Mouse (Mus musculus) cerebellum, adult 2 months (tissue): ENCODE measurements at regions not wholly inside any gene's neighbourhood (a gene's known extent, or its start where the extent isn't known, plus 50 kb on each side); places are given as distances from the start of the nearest gene placed in this dataset.
A peak's percentile ranks its signal among the peaks of the same experiment; 100 is the strongest.

Experiments used
- DNase-seq, 2 experiments: peaks; one replicate each; pipeline ENCODE4 v3.0.0; 2021
- H3K27ac ChIP-seq: fragments of 200-500 bp; 2 replicates; pipeline ENCODE4 v1.5.1; 2012; ENCODE audit warnings: low read length, control low read depth, inconsistent platforms; ENCODE audit not compliant: insufficient read depth
- H3K27me3 ChIP-seq: fragments of 200-500 bp; 2 replicates; pipeline ENCODE4 v1.6.1; 2012; ENCODE audit warnings: inconsistent platforms, mild to moderate bottlenecking, low read length, moderate library complexity; ENCODE audit not compliant: control insufficient read depth, insufficient read depth
- H3K4me1 ChIP-seq: fragments of 200-500 bp; 2 replicates; pipeline ENCODE4 v1.6.1; 2011; ENCODE audit warnings: low read length; ENCODE audit not compliant: control insufficient read depth, insufficient read depth
- H3K4me3 ChIP-seq: fragments of 200-500 bp; replicated peaks from 2 replicates; pipeline ENCODE3; 2011; ENCODE audit warnings: mild to moderate bottlenecking, low read depth, low read length, control low read depth; ENCODE audit not compliant: insufficient read depth
- CTCF ChIP-seq: fragments of 200-500 bp; IDR thresholded peaks from 2 replicates; pipeline ENCODE4 v1.5.1; 2011; ENCODE audit warnings: low read depth, mild to moderate bottlenecking, control low read depth, low read length, moderate library complexity, borderline replicate concordance; ENCODE audit not compliant: insufficient read depth
- POLR2A ChIP-seq: fragments of 200-500 bp; IDR thresholded peaks from 2 replicates; pipeline ENCODE4 v1.6.1; 2011; ENCODE audit warnings: low read length, control low read depth, borderline replicate concordance; ENCODE audit not compliant: insufficient read depth
- WGBS: fragments of 180-500 bp; shearing (Covaris S2); methylation state at CpG from one replicate; pipeline ENCODE4 v1.1.7; 2018; 5-methylcytosine and 5-hydroxymethylcytosine counted together

DNA sequence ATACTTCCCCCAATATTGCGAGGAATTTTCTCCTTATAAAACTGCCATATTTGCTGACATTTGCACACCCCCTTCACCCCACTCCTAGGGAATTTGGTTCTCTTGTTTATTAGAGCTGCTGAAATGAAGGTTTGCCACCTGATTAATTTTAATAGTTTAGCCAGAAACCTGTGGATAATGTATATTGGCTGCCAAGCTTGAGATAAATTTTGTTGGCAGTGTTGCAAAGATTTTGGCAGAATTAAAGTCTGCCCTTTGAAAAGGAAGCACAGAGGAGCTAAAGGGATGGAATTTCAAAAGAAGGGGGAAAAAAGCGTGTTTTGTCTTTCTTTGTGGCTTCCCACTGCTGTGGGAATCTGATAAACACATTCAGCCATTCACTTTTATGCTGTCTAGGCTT lies 354.6 kb upstream of the Car10 start:
- WGBS = 10% methylated on average over 2 of the region's 2 CpGs
- no peaks in the 10 kb centered on the region; the same call in 1 of the 2 replicates for H3K4me1 ChIP-seq
- peak in 1 of 2 experiments; percentile 68 for DNase-seq
- H3K27me3 ChIP-seq = no peaks in the 10 kb centered on the region
- H3K27ac ChIP-seq = no peak overlapping the region
- no peak overlapping the region for H3K4me3 ChIP-seq
- TF ChIP-seq POLR2A (no peak), CTCF (no peak)

DNA sequence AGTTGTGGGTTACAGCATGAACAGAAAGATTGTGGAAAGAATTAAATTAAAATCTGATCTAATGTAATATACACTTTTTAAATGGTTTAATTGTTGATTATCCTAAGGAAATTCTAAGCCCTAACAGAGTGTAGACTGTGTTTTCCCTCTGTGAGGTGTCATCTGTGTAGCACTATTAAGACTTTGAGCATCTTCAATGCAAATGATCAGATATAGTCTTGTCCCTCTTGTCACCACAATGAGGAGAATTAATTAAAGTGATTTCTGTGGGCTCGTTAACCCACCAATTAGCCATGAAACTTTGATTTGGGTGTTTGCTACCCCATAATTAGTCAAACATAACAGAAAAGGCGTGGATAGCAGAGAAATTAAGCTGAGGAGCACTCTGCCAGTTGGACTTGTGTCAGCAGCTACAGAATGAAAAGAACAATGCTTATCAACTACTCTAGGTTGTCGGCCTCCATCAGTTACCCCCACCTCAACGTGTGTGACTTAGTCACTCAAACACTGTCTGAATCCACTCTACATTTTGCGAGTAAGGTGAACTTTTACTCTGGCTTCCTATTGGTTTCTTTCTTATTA lies 339.4 kb upstream of the Car10 start:
- 57% methylated on average over 5 of the region's 5 CpGs for WGBS
- no peak for DNase-seq
- Histone ChIP-seq H3K27me3 (no peaks in the 10 kb centered on the region), H3K4me1 (no peaks in the 10 kb centered on the region), H3K27ac (no peak overlapping the region), H3K4me3 (no peak overlapping the region)
- TF ChIP-seq CTCF = no peak
- TF ChIP-seq POLR2A = no peak

DNA sequence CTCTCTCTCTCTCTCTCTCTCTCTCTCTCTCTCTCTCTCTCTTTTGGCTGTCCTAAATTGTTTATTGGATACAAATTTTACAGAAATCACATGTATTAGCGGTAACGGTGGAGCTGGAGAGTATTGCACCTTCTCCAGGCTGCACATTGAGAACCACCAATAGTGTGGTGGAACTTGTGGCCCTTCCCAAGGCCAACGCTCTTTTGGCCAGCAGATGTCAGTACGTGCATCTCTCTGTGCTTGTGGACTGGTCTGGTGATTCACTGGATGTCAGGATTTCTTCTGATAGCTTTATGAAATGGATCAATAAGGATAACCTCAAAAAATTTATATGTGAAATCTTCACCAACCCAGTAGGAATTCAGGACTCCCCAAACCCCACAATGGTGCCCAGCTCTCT lies 327.9 kb upstream of the Car10 start:
- Histone ChIP-seq H3K27ac (no peak overlapping the region), H3K27me3 (no peaks in the 10 kb centered on the region; the same call in 1 of the 2 replicates), H3K4me3 (no peak overlapping the region), H3K4me1 (no peaks in the 10 kb centered on the region)
- 91% methylated on average over 4 of the region's 4 CpGs for WGBS
- peak; percentile 34 to 36 for DNase-seq
- TF ChIP-seq POLR2A (no peak), CTCF (peak; percentile 68)

DNA sequence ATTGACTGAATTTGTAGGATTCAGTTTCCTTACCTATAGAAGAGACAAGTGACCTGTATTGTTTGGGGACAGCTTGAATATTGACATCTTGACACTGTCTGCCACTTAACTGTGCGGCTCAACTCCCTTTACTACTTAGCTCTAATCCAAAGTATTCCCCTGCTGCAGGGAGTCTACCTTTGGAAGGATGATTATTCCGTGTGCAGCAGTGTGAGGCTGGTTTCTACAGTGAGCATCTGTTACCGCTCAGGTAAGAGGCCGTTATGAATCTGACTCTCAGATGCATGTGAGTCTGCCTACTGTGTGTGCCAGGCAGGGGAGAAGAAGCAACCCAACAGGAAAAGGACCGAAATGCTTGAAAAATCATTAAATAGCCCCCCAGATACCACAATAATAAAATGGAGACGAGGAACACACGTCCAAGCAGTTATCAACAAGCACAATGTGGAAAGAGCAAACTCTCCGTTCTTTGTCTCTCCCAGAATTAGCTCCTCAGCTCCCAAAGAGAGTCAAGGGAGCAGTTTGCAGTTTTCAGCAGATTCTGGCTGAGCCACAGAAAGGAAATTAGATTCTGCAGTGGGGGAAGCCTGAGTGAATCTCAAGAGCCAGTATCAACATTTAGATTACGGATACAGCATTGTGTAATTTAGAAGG lies 324.8 kb upstream of the Car10 start:
- no peaks in the 10 kb centered on the region for H3K4me1 ChIP-seq
- no peak for TF ChIP-seq CTCF
- no peak for TF ChIP-seq POLR2A
- WGBS = 59% methylated on average over 9 of the region's 9 CpGs
- no peak for DNase-seq
- no peak overlapping the region for H3K4me3 ChIP-seq
- no peaks in the 10 kb centered on the region for H3K27me3 ChIP-seq
- H3K27ac ChIP-seq = no peak overlapping the region

DNA sequence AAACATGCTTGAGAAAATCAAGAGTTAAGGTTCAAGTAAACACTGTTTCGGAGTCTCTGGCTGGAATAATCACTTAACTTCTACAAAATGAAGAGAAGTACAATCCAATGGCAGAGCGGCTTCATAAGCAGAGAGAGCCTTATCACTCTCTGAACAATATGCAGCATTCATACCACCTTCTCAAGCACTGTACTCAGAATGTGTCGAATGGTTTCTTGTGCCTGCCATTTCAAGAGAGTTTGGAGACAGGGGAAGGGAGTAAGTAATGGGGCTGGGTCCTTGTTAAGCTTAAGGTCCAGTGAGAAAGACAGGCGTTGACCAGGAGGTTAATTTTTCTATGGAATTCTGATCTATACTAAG lies 324.3 kb upstream of the Car10 start:
- no peaks in the 10 kb centered on the region for H3K27me3 ChIP-seq
- TF ChIP-seq CTCF (no peak), POLR2A (no peak)
- 89% methylated on average over 4 of the region's 4 CpGs for WGBS
- no peak for DNase-seq
- no peak overlapping the region for H3K4me3 ChIP-seq
- no peaks in the 10 kb centered on the region for H3K4me1 ChIP-seq
- H3K27ac ChIP-seq = no peak overlapping the region

DNA sequence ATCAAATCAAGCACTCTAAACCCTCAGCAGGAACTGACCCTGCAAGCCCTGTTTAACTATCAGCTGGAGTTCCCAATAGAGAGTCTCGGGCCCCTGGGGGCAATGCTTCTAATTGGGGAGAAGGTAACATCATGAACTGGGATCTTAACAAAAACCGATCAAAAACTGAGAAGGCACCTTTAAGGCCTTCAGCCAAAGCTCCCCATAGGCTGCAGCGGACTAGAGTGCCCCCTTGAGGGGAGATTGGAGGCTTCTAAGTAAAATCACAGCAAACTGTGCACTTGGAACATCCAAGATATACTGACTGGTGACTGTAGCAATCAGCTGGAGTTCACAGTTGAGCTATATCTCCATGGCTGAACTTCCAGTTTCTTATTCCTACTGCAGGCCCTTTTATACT lies 323.0 kb upstream of the Car10 start:
- WGBS = 41% methylated on average over 3 of the region's 3 CpGs
- TF ChIP-seq CTCF (no peak), POLR2A (no peak)
- no peak for DNase-seq
- no peaks in the 10 kb centered on the region for H3K27me3 ChIP-seq
- H3K27ac ChIP-seq = no peak overlapping the region
- no peaks in the 10 kb centered on the region for H3K4me1 ChIP-seq
- H3K4me3 ChIP-seq = no peak overlapping the region

DNA sequence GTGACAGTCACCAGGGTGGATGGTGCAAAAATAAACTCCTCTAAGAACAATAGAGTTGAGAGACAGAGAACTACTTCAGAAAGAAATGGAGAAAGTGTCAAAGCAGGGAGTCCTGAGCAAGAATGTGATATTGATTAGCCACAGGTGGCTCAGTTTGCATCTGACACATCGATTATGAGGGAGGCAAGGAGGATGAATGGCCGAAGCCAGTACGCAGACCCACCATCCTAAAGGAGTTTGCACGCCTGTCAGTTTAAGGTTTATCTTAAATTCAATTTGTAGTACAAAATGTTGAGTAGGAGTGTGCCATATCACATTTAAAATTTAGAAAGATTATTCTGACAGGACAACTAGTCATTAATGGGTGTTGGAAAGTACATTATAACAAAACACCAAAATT lies 298.6 kb upstream of the Car10 start:
- H3K4me1 ChIP-seq = no peaks in the 10 kb centered on the region
- DNase-seq = no peak
- H3K27ac ChIP-seq = no peak overlapping the region
- H3K27me3 ChIP-seq = no peaks in the 10 kb centered on the region
- no peak overlapping the region for H3K4me3 ChIP-seq
- TF ChIP-seq POLR2A = no peak
- TF ChIP-seq CTCF = no peak
- 40% methylated on average over 4 of the region's 4 CpGs for WGBS
